Mouse (Mus musculus) cerebellum, adult 9-10 months (tissue): Measurements from ENCODE around the gene Dkk3.
"Not testable (repeated sequence)": the region's sequence is repeated elsewhere in the genome, so short reads cannot be mapped to it uniquely, and the experiment has no call there.

ENCODE experiments used
- DNase-seq: peaks from one replicate; pipeline ENCODE4 v3.0.0; 2022

Dkk3 gene

DNA sequence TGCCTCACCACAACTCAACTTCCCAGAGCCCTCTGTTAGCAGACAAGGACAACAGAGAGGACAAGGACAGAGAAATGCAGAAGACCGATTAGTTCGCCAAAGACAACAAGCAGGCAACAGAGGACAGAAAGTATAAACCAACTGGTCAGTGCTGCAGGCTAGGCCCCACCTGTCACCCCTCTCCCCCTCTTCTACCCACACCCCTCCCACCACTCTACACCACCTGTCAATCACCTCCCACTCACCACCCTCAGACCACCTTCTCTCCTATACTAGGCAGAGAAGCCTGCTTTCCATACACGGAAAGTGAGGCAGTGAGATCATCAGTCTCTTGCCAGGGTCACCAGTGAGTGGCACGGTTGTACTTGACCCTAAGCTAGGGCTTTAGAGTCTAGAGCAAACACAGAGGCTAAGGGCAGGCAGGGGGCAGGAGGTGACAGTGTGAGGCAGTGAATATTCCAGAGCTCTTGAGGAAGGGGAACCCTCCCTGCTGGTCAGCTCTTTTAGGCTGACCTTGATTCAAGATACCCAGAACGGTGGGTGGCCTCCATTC, 31.7 kb downstream of the Dkk3 start:
- DNase-seq: no peak

GRCm38 (mm10) chr7:112125625-112126260, 33.1 kb downstream of the Dkk3 start:
- DNase-seq: peak; percentile 65

- no peak for DNase-seq
These were observed 35.2 kb downstream of the Dkk3 start for GRCm38 (mm10) chr7:112123612-112124011.

DNA sequence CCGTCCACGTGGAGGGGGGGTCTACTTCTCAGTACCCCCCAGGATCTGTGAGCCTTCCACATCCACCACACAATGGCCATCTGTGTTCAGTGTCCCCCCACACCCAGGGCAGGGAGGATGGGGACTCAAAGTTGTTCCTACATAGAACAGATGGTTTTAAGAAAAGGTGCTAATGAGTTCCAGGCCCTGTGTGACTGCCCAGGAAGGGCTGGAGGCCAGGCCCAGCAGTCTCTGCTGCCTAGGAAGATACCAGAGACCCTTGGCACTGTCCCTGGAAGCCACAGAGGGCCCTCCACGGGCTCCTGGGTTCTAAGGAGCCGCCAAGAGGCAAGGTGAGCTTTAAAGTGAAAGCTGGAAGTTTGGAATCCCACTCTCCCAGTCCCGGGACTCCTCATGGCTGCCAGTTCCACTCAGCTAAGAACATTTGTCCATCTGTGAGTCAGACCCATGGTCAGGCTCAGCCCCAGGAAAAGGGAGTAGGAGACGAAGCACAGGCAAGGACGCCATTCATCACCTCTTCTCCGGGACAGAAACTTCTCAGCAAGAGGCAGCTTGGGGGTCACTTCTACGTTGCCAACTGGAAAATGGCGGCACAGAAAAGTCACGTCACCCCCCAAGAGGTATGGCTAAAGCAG, 36.9 kb downstream of the Dkk3 start:
- DNase-seq: peak; percentile 94

- peak; percentile 83 for DNase-seq
These were observed 37.7 kb downstream of the Dkk3 start for GRCm38 (mm10) chr7:112120861-112121810.

- peak; percentile 34 for DNase-seq
These were observed 39.6 kb downstream of the Dkk3 start for GRCm38 (mm10) chr7:112119248-112119647.

DNA sequence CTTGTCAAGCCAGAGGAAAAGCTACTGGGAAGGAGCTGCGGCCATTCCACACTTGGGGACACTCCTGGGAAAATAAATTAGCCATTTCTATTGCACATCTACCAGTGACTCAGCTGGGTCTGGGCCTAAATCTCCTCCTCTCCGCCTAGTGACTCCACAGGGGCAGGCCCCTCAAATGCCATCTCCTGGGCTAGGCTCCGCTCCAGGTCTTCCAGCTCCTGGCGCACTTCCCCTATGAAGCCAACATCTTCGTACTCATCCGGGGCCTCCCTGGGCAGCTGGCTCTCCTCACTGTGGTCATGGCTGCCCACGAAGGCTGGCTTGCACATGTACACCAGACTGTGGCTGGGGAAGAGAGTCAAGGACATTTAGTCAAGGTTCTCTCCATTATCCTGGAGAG, 40.8 kb downstream of the Dkk3 start:
- no peak for DNase-seq

DNA sequence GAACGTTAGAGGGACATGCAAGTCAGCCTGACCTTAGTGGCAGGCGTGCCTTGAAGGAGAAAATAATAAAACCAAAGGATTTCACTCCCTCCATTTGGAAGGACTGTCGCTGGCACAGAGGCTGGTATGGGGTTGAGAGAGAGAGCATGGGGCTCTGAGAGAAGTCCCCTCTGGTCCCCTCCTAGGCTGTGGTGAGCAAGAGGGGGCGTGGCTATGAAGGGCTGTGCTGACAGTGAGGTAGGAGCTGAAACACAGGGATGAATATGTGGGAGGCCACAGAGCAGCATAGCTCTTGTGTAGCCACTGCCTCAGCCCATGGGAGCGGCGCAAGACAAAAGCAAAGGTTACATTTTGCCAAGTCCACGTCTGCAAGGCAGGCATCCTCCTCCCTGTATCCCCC, 41.4 kb downstream of the Dkk3 start:
- DNase-seq: no peak

DNA sequence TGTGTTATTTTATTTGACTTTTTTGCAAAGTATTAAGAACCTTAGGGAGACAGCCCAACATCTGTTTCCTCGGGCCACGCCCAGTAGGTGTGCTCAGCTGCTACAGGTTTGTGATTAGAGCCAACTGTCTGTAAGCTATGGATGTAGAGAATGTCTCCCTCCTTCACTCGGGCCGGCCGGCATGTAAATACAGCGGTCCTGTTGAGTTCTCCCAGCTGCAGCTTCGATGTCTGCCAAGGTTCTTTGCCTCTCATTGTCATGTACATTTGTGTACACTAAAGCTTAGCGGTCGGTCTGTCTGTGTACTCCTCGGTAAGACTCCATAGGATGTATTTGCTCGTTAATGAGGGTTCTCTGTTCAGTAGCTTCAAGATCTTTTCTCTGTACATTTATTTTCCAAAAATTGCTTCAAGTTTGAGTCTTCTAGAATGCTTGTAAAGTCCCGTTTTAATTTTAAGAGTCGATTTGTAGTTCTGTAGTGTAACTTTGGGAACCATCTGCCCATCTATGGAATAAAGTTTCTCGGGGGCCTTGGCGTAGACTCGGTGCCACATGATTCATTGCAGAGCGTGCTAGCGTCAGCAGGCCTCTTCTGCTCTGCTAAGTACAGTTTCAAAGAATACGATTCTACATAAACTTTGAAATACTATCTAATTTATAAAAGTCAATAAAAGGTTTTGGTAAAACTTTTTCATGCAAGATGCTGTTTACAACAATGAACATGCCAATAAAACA, 48.1 kb downstream of the Dkk3 start:
- DNase-seq: no peak

- no peak for DNase-seq
These were observed 50.1 kb downstream of the Dkk3 start for GRCm38 (mm10) chr7:112108757-112109156.

DNA sequence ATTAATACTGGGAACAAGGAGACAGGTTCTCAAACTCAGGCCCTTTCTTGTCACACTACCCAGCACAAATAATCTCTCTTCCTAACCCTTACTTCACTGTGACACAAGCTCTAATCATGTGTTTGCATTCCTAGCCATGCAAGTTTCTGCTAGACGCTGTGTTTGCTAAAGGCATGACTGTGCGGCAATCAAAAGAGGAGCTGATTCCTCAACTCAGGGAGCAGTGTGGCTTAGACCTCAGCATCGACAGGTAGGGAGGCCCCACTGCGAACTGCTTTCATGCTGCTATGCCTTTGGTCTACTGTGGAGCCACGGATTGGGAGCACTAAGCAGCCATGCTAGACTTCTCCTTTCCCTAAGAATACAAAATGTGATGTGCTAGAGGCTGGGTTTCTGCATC, 55.0 kb downstream of the Dkk3 start:
- DNase-seq: no peak

- no peak for DNase-seq
These were observed 55.9 kb downstream of the Dkk3 start for GRCm38 (mm10) chr7:112102933-112103332.

- DNase-seq: no peak
These were observed 58.0 kb downstream of the Dkk3 start for GRCm38 (mm10) chr7:112100887-112101286.

DNA sequence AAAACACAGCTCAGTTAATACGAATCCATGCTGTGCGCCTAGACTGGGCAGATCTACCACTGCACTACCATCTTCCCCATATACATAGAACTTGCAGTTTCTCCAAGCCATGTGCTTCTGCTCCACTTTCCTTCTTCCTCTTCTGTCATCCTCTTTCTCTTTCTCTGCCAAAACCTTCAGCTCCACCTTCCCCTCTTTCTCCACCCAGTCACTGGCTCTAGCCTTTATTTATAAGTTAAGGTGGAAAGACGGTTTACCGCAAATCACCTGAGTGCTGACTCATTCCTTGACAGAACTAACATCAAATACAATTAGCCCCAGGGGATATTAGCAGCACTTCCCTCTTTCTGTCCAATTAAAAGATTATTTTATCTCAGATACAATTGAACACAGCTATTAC, 63.9 kb downstream of the Dkk3 start:
- not testable (repeated sequence) for DNase-seq

DNA sequence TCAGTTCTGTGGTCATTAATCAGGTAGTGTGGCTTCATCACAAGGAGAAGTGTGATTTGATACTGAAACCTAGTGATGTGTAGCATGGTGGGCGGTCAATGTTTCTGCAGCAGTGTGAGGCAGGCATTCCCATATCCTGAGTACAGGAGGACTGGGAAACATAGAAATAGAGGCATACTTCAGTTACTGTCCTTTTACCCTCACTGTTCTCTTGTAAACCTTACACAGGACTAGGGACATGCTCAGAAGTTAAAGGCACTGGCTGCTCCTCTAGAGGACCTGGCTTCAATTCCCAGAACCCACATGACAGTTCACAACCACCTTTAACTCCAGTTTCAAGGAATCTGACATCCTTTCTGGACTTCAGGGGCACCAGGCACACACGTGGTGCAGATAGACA, 72.7 kb downstream of the Dkk3 start:
- no peak for DNase-seq

GRCm38 (mm10) chr7:112085062-112085461, 73.8 kb downstream of the Dkk3 start:
- peak; percentile 89 for DNase-seq

- no peak for DNase-seq
These were observed 74.6 kb downstream of the Dkk3 start for GRCm38 (mm10) chr7:112084222-112084621.

DNA sequence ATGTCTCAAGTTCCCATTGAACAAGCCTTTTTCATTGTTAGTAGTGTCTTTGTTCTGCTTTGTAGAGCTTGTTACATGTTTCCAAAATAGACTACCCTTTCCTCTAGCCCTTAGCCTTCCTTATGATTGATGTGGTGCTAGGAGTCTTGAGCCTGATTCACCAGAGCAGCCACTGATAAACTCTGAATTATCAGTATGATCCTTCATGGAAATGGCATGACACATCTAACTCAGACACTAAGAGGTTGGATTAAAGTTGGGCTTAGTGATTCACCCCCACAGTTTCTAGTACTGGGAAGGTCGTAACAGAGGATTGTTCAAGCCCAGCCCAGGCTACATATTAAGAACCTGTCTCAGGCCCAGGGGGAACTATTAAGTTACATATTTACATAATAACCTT, 76.2 kb downstream of the Dkk3 start:
- no peak for DNase-seq

DNA sequence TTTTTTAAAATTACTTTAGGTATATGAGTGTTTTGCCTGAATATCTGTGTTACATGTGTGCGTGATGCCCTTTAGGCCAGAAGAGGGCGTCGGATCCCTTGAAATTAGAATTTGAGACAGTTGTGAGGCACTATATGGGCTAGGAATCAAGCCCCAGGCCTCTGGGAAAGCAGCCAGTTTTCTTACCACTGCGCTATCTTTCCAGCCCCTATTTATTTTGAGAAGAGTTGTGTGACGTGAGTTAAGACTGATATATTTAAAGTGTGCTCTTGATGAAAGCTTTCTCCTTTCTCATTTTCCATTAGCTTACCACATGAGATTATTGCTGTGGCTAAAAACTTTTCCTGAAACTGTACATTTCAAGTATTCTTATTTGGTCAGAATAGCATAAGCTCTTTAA, 84.0 kb downstream of the Dkk3 start:
- no peak for DNase-seq
